Mouse (Mus musculus) hindbrain, embryonic 11.5 days (tissue): Measurements from ENCODE around the gene Yes1. TPM values are rescaled to one million over a fixed set of nuclear protein-coding genes. Genes with fewer than 3 reads are reported as not detected.
A peak's percentile ranks its signal among the peaks of the same experiment; 100 is the strongest.
"Not testable (repeated sequence)": the region's sequence is repeated elsewhere in the genome, so short reads cannot be mapped to it uniquely, and the experiment has no call there.

ENCODE experiments used
- ATAC-seq: fragments of 200-750 bp; cut with Nextera tagmentation; 2 replicates; pipeline ENCODE4 v1.8.0; 2017; ENCODE audit warnings: mild to moderate bottlenecking, moderate TSS enrichment, moderate library complexity; ENCODE audit not compliant: low FRiP score
- DNase-seq: peaks from one replicate; pipeline ENCODE4 v3.0.0-alpha.2; 2015; ENCODE audit warnings: low spot score
- H3K27ac ChIP-seq: fragments of 300-500 bp; sonication (generic); 2 replicates; pipeline ENCODE4 v1.5.1; 2014; ENCODE audit warnings: mild to moderate bottlenecking, low read depth, low read length
- H3K27me3 ChIP-seq: fragments of 300-500 bp; sonication (generic); 2 replicates; pipeline ENCODE4 v1.6.1; 2014; ENCODE audit warnings: mild to moderate bottlenecking, low read length, moderate library complexity, mixed read lengths; ENCODE audit not compliant: control insufficient read depth, insufficient read depth
- H3K36me3 ChIP-seq: fragments of 300-500 bp; sonication (generic); 2 replicates; pipeline ENCODE4 v1.6.1; 2014; ENCODE audit warnings: mild to moderate bottlenecking, low read length, moderate library complexity, mixed read lengths; ENCODE audit not compliant: control insufficient read depth, insufficient read depth
- H3K4me1 ChIP-seq: fragments of 300-500 bp; sonication (generic); replicated peaks from 2 replicates; pipeline ENCODE4 v1.6.1; 2014; ENCODE audit warnings: low read length, mixed read lengths; ENCODE audit not compliant: control insufficient read depth, insufficient read depth
- H3K4me2 ChIP-seq: fragments of 300-500 bp; sonication (generic); replicated peaks from 2 replicates; pipeline ENCODE4 v1.6.1; 2014; ENCODE audit warnings: mild to moderate bottlenecking, low read depth, low read length
- H3K4me3 ChIP-seq: fragments of 300-500 bp; sonication (generic); 2 replicates; pipeline ENCODE4 v1.5.1; 2014; ENCODE audit warnings: low read depth, low read length
- H3K9ac ChIP-seq: fragments of 300-500 bp; sonication (generic); 2 replicates; pipeline ENCODE4 v1.6.1; 2014; ENCODE audit warnings: low read depth, low read length
- H3K9me3 ChIP-seq: fragments of 300-500 bp; sonication (generic); 2 replicates; pipeline ENCODE4 v1.6.1; 2016; ENCODE audit warnings: low read length; ENCODE audit not compliant: control insufficient read depth
- WGBS: fragments of 180-500 bp; shearing (Covaris S2); extraction: QIAGEN DNeasy Blood & Tissue Kit; methylation state at CpG from one replicate; pipeline ENCODE4 v1.1.7; 2014; 5-methylcytosine and 5-hydroxymethylcytosine counted together
- polyA plus RNA-seq: library from polyadenylated mRNA; unstranded; fragments of >200 nt; fragmentation: Nextera tagmentation; extraction: Ambion mirVana; gene quantifications from 2 replicates; pipeline ENCODE4 v1.2.1, GENCODE M21; 2014

Yes1 gene
- polyA plus RNA-seq, 1 experiment from 2014 or later, result 32.1 TPM

- Histone ChIP-seq H3K4me1 (no peaks in the 10 kb centered on the region), H3K27me3 (no peaks in the 10 kb centered on the region), H3K4me3 (peak overlapping the region; percentile 56), H3K4me2 (peak overlapping the region; percentile 66), H3K9ac (peak overlapping the region; percentile 72), H3K27ac (peak overlapping the region; percentile 63), H3K9me3 (no peaks in the 10 kb centered on the region), H3K36me3 (no peaks in the 10 kb centered on the region)
- ATAC-seq (peak; percentile 98), DNase-seq (peak; percentile 93)
- WGBS, result under 1% methylated on average over 55 of the region's 55 CpGs
Measured at GRCm38 (mm10) chr5:32713703-32714467, 102.9 kb downstream of the Yes1 start.

- Histone ChIP-seq H3K4me3 (no peak overlapping the region), H3K36me3 (no peaks in the 10 kb centered on the region), H3K9me3 (no peaks in the 10 kb centered on the region), H3K4me1 (no peaks in the 10 kb centered on the region), H3K27me3 (no peaks in the 10 kb centered on the region), H3K9ac (no peak overlapping the region), H3K27ac (no peak overlapping the region), H3K4me2 (no peak overlapping the region)
- no peak for ATAC-seq
- 50% methylated on average over 1 of the region's 1 CpGs for WGBS
- no peak for DNase-seq
Measured at GRCm38 (mm10) chr5:32717726-32718125, 106.8 kb downstream of the Yes1 start.

- no peak for DNase-seq
- H3K27me3 ChIP-seq, result no peaks in the 10 kb centered on the region
- 60% methylated on average over 6 of the region's 6 CpGs for WGBS
Measured at GRCm38 (mm10) chr5:32718916-32719315, 107.9 kb downstream of the Yes1 start.

GRCm38 (mm10) chr5:32720416-32720815 is 109.4 kb downstream of the Yes1 start:
- H3K9me3 ChIP-seq, result no peaks in the 10 kb centered on the region
- no peak for DNase-seq
- H3K4me1 ChIP-seq, result no peaks in the 10 kb centered on the region
- no peaks in the 10 kb centered on the region for H3K27me3 ChIP-seq
- H3K9ac ChIP-seq, result no peak overlapping the region
- H3K4me3 ChIP-seq, result no peak overlapping the region
- no peak for ATAC-seq
- H3K4me2 ChIP-seq, result no peak overlapping the region
- WGBS, result 82% methylated on average over 9 of the region's 9 CpGs
- H3K36me3 ChIP-seq, result no peaks in the 10 kb centered on the region
- no peak overlapping the region for H3K27ac ChIP-seq

More at GRCm38 (mm10) chr5:32718916-32719315, 107.9 kb downstream of the Yes1 start:
- Histone ChIP-seq H3K36me3 (no peaks in the 10 kb centered on the region), H3K9me3 (no peaks in the 10 kb centered on the region), H3K27ac (no peak overlapping the region), H3K9ac (no peak overlapping the region), H3K4me3 (no peak overlapping the region), H3K4me2 (no peak overlapping the region), H3K4me1 (no peaks in the 10 kb centered on the region)
- no peak for ATAC-seq

GRCm38 (mm10) chr5:32721316-32721715 is 110.3 kb downstream of the Yes1 start:
- H3K36me3 ChIP-seq, result no peaks in the 10 kb centered on the region
- no peak for ATAC-seq
- H3K4me2 ChIP-seq, result no peak overlapping the region
- no peaks in the 10 kb centered on the region for H3K27me3 ChIP-seq
- H3K4me3 ChIP-seq, result no peak overlapping the region
- WGBS, result 73% methylated on average over 3 of the region's 3 CpGs
- no peak for DNase-seq
- no peak overlapping the region for H3K9ac ChIP-seq
- no peak overlapping the region for H3K27ac ChIP-seq
- H3K9me3 ChIP-seq, result no peaks in the 10 kb centered on the region
- no peaks in the 10 kb centered on the region for H3K4me1 ChIP-seq

GRCm38 (mm10) chr5:32722263-32722662 is 111.3 kb downstream of the Yes1 start:
- Histone ChIP-seq H3K36me3 (no peaks in the 10 kb centered on the region), H3K27ac (no peak overlapping the region), H3K9me3 (no peaks in the 10 kb centered on the region), H3K27me3 (no peaks in the 10 kb centered on the region), H3K4me3 (no peak overlapping the region), H3K9ac (no peak overlapping the region), H3K4me2 (no peak overlapping the region), H3K4me1 (no peaks in the 10 kb centered on the region)
- DNase-seq (no peak), ATAC-seq (no peak)
- WGBS, result 67% methylated on average over 7 of the region's 7 CpGs

- ATAC-seq, H3K4me2 ChIP-seq, H3K27me3 ChIP-seq, DNase-seq, H3K9ac ChIP-seq, H3K4me1 ChIP-seq, H3K9me3 ChIP-seq, H3K27ac ChIP-seq, H3K4me3 ChIP-seq, H3K36me3 ChIP-seq: not testable (repeated sequence)
- 84% methylated on average over 8 of the region's 8 CpGs for WGBS
Measured at GRCm38 (mm10) chr5:32722711-32723110, 111.7 kb downstream of the Yes1 start.

GRCm38 (mm10) chr5:32723981-32724380 is 113.0 kb downstream of the Yes1 start:
- Histone ChIP-seq H3K36me3 (no peaks in the 10 kb centered on the region), H3K27me3 (no peaks in the 10 kb centered on the region), H3K27ac (no peak overlapping the region), H3K4me2 (no peak overlapping the region), H3K4me3 (no peak overlapping the region), H3K4me1 (no peaks in the 10 kb centered on the region), H3K9me3 (no peaks in the 10 kb centered on the region), H3K9ac (no peak overlapping the region)
- DNase-seq, result no peak
- no peak for ATAC-seq
- 86% methylated on average over 7 of the region's 7 CpGs for WGBS

GRCm38 (mm10) chr5:32725397-32725796 is 114.4 kb downstream of the Yes1 start:
- WGBS, result 75% methylated on average over 3 of the region's 3 CpGs
- not testable (repeated sequence) for H3K9ac ChIP-seq

More at GRCm38 (mm10) chr5:32725397-32725796, 114.4 kb downstream of the Yes1 start:
- DNase-seq, H3K4me2 ChIP-seq, H3K27me3 ChIP-seq, H3K4me3 ChIP-seq, H3K36me3 ChIP-seq, ATAC-seq, H3K4me1 ChIP-seq, H3K27ac ChIP-seq, H3K9me3 ChIP-seq: not testable (repeated sequence)
